In the genomic region with DNA sequence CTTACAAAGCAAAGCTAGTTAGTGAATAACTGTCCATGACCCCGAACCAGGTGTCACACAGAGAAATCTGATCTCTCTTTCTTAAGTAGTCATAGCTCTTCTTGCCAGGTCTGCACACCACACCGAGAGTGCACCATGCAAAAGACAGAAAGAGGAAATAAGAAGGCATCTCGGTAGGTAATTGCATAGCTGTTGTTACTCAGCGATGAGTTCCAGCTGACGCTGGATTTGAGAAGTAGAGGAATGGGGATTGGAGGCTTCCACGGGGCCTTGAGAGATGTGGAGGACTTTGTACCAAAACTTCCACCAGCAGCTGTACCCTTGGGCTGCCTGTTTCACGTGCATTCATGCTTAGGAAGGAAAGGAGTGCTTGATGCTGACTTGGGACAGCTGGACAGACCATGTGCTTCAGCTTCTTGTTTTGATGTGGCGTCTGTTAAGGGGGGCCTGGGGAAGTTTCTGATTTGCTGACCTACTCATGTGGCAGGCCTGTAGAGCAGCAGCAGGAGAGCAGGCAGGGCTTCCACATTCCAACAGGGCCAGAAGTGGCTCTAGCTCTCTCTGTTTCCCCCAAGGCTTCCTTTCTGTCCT, we compare ENCODE assay signal across 7 mouse cellular contexts.
DNase-seq lines count a peak whose midpoint lies in the region; ATAC-seq lines count a peak whose summit lies in the region.

No protein-coding gene starts in this region.

- peak; percentile 21; the same call in 1 of the 2 replicates for ATAC-seq in forebrain, embryonic 14.5 days
- no peak for ATAC-seq in midbrain, embryonic 14.5 days (ENCODE audit: low FRiP score, low TSS enrichment)

- peaks cover 40% of the 10 kb centered on the region for H3K4me1 ChIP-seq in forebrain, embryonic 14.5 days (ENCODE audit: control insufficient read depth, insufficient read depth, low read length)
- peaks cover 51% of the 10 kb centered on the region for H3K4me1 ChIP-seq in midbrain, embryonic 14.5 days (ENCODE audit: control insufficient read depth, insufficient read depth, low read length)

- DNase-seq in embryo, embryonic 11 days, result peak; percentile 69
- peak; percentile 49 for DNase-seq in forebrain, embryonic 14.5 days (ENCODE audit: low spot score)
- DNase-seq in heart, postnatal 14 days, result peak; percentile 43 to 53
- DNase-seq in kidney, postnatal 36 days, result peak; percentile 69 to 83
- DNase-seq in midbrain, embryonic 14.5 days, result no peak
- DNase-seq in right cerebral cortex, postnatal 14 days, result no peak
- no peak for DNase-seq in frontal cortex, postnatal 36 days (ENCODE audit: low spot score in 2 of 2)

- intact Hi-C loops in heart, postnatal 14 days (cut with DNase I), result no loop called here

- 45% methylated on average over 8 of the region's 8 CpGs for WGBS in forebrain, embryonic 14.5 days
- WGBS in midbrain, embryonic 14.5 days, result 51% methylated on average over 8 of the region's 8 CpGs

- H3K9me3 ChIP-seq in forebrain, embryonic 14.5 days (replicated peaks; ENCODE audit: control insufficient read depth, low read length), result no peaks in the 10 kb centered on the region
- H3K9me3 ChIP-seq in midbrain, embryonic 14.5 days (ENCODE audit: control insufficient read depth, low read length), result no peaks in the 10 kb centered on the region

- no peak overlapping the region for H3K4me3 ChIP-seq in forebrain, embryonic 14.5 days (ENCODE audit: low read depth, low read length)
- peak overlapping the region; percentile 14; the same call in 1 of the 2 replicates for H3K4me3 ChIP-seq in midbrain, embryonic 14.5 days (replicated peaks; ENCODE audit: low read depth, low read length)

- H3K27me3 ChIP-seq in forebrain, embryonic 14.5 days (replicated peaks; ENCODE audit: control insufficient read depth, insufficient read depth, low read length), result no peaks in the 10 kb centered on the region
- H3K27me3 ChIP-seq in midbrain, embryonic 14.5 days (ENCODE audit: control insufficient read depth, insufficient read depth, low read length), result no peaks in the 10 kb centered on the region

- no peaks in the 10 kb centered on the region for H3K36me3 ChIP-seq in forebrain, embryonic 14.5 days (ENCODE audit: control insufficient read depth, insufficient read depth, low read length)
- no peaks in the 10 kb centered on the region for H3K36me3 ChIP-seq in midbrain, embryonic 14.5 days (ENCODE audit: control insufficient read depth, insufficient read depth, low read length)

- H3K9ac ChIP-seq in forebrain, embryonic 14.5 days (ENCODE audit: low read length), result no peak overlapping the region
- no peak overlapping the region for H3K9ac ChIP-seq in midbrain, embryonic 14.5 days (replicated peaks; ENCODE audit: low read length)

- H3K27ac ChIP-seq in forebrain, embryonic 14.5 days (ENCODE audit: low read depth, low read length), result 0 out of 2 replicates have a peak overlapping the region, but pooled peaks have one; percentile 33
- peak overlapping the region; percentile 63 for H3K27ac ChIP-seq in midbrain, embryonic 14.5 days (replicated peaks; ENCODE audit: low read depth, low read length)

- H3K4me2 ChIP-seq in forebrain, embryonic 14.5 days (ENCODE audit: low read length), result peak overlapping the region; percentile 20; the same call in 1 of the 2 replicates
- peak overlapping the region; percentile 46 for H3K4me2 ChIP-seq in midbrain, embryonic 14.5 days (ENCODE audit: low read length)

Comparison
In these comparisons a context has a peak if more than half of its experiments do, and no peak if none do; other contexts are left out.
1. DNase-seq: peak in embryo, embryonic 11 days (single experiment), forebrain, embryonic 14.5 days (single experiment), heart, postnatal 14 days (2 of 2) and kidney, postnatal 36 days (2 of 2); none in midbrain, embryonic 14.5 days (single experiment), right cerebral cortex, postnatal 14 days (single experiment) and frontal cortex, postnatal 36 days (0 of 2).